Mouse (Mus musculus) forebrain, embryonic 11.5 days (tissue): ENCODE results near the gene Ccdc93. TPM values are rescaled to one million over a fixed set of nuclear protein-coding genes. Genes with fewer than 3 reads are reported as not detected.

ENCODE experiments used
- ATAC-seq: fragments of 200-750 bp; cut with Nextera tagmentation; replicated peaks from 2 replicates; pipeline ENCODE4 v1.8.0; 2017; ENCODE audit warnings: moderate TSS enrichment; ENCODE audit not compliant: low FRiP score
- DNase-seq: peaks from one replicate; pipeline ENCODE4 v3.0.0-alpha.2; 2017; ENCODE audit warnings: low spot score
- H3K27ac ChIP-seq: fragments of 300-500 bp; sonication (generic); 2 replicates; pipeline ENCODE4 v1.5.1; 2014; ENCODE audit warnings: low read depth, low read length
- H3K27me3 ChIP-seq: fragments of 300-500 bp; sonication (generic); 2 replicates; pipeline ENCODE4 v1.6.1; 2014; ENCODE audit warnings: mild to moderate bottlenecking, low read length, mixed read lengths; ENCODE audit not compliant: control insufficient read depth, insufficient read depth
- H3K36me3 ChIP-seq: fragments of 300-500 bp; sonication (generic); 2 replicates; pipeline ENCODE4 v1.6.1; 2014; ENCODE audit warnings: mild to moderate bottlenecking, low read length, moderate library complexity, mixed read lengths; ENCODE audit not compliant: control insufficient read depth, insufficient read depth
- H3K4me1 ChIP-seq: fragments of 300-500 bp; sonication (generic); replicated peaks from 2 replicates; pipeline ENCODE4 v1.6.1; 2014; ENCODE audit warnings: low read length, mixed read lengths; ENCODE audit not compliant: control insufficient read depth, insufficient read depth
- H3K4me2 ChIP-seq: fragments of 300-500 bp; sonication (generic); 2 replicates; pipeline ENCODE4 v1.6.1; 2014; ENCODE audit warnings: low read depth, mild to moderate bottlenecking, low read length, moderate library complexity, mixed read lengths; ENCODE audit not compliant: severe bottlenecking
- H3K4me3 ChIP-seq: fragments of 300-500 bp; sonication (generic); 2 replicates; pipeline ENCODE4 v1.5.1; 2014; ENCODE audit warnings: low read depth, low read length
- H3K9ac ChIP-seq: fragments of 300-500 bp; sonication (generic); 2 replicates; pipeline ENCODE4 v1.6.1; 2014; ENCODE audit warnings: low read length
- H3K9me3 ChIP-seq: fragments of 300-500 bp; sonication (generic); 2 replicates; pipeline ENCODE4 v1.6.1; 2016; ENCODE audit warnings: low read length, mixed read lengths; ENCODE audit not compliant: control insufficient read depth
- WGBS: fragments of 180-500 bp; shearing (Covaris S2); extraction: QIAGEN DNeasy Blood & Tissue Kit; methylation state at CpG from one replicate; pipeline ENCODE4 v1.1.7; 2014; 5-methylcytosine and 5-hydroxymethylcytosine counted together
- polyA plus RNA-seq: library from polyadenylated mRNA; unstranded; fragments of >200 nt; fragmentation: Nextera tagmentation; extraction: Ambion mirVana; gene quantifications from 2 replicates; pipeline ENCODE4 v1.2.1, GENCODE M21; 2014

The Ccdc93 gene
- polyA plus RNA-seq, 1 experiment from 2014 or later = 10.7 TPM

GRCm38 (mm10) chr1:121531439-121531838, 100.6 kb downstream of the Ccdc93 start:
- DNase-seq = no peak

GRCm38 (mm10) chr1:121540361-121540760, 109.5 kb downstream of the Ccdc93 start:
- WGBS = 73% methylated on average over 8 of the region's 8 CpGs
- no peak overlapping the region for H3K4me3 ChIP-seq
- no peak overlapping the region for H3K4me2 ChIP-seq
- H3K9ac ChIP-seq = no peak overlapping the region
- DNase-seq (no peak), ATAC-seq (no peak)
- no peaks in the 10 kb centered on the region for H3K36me3 ChIP-seq
- H3K27me3 ChIP-seq = no peaks in the 10 kb centered on the region
- no peak overlapping the region for H3K27ac ChIP-seq
- H3K4me1 ChIP-seq = no peaks in the 10 kb centered on the region
- H3K9me3 ChIP-seq = no peaks in the 10 kb centered on the region

More at GRCm38 (mm10) chr1:121531439-121531838, 100.6 kb downstream of the Ccdc93 start:
- Histone ChIP-seq H3K9ac (no peak overlapping the region), H3K4me2 (no peak overlapping the region), H3K4me3 (no peak overlapping the region), H3K27me3 (peaks cover 18% of the 10 kb centered on the region), H3K9me3 (no peaks in the 10 kb centered on the region), H3K4me1 (peaks cover 5% of the 10 kb centered on the region; the same call in 1 of the 2 replicates), H3K27ac (no peak overlapping the region), H3K36me3 (no peaks in the 10 kb centered on the region)
- 77% methylated on average over 7 of the region's 7 CpGs for WGBS
- no peak for ATAC-seq

- 80% methylated on average over 2 of the region's 2 CpGs for WGBS
- Histone ChIP-seq H3K4me2 (no peak overlapping the region), H3K36me3 (no peaks in the 10 kb centered on the region; the same call in 1 of the 2 replicates), H3K9me3 (no peaks in the 10 kb centered on the region), H3K4me3 (no peak overlapping the region), H3K4me1 (no peaks in the 10 kb centered on the region), H3K9ac (no peak overlapping the region), H3K27me3 (no peaks in the 10 kb centered on the region), H3K27ac (no peak overlapping the region)
- ATAC-seq = no peak
- no peak for DNase-seq
Observed at GRCm38 (mm10) chr1:121546844-121547243, 116.0 kb downstream of the Ccdc93 start.

- H3K27me3 ChIP-seq = no peaks in the 10 kb centered on the region
- no peaks in the 10 kb centered on the region for H3K4me1 ChIP-seq
- H3K9me3 ChIP-seq = no peaks in the 10 kb centered on the region
- DNase-seq = no peak
- 95% methylated on average over 4 of the region's 4 CpGs for WGBS
- no peak overlapping the region for H3K27ac ChIP-seq
- H3K36me3 ChIP-seq = no peaks in the 10 kb centered on the region; the same call in 1 of the 2 replicates
- no peak overlapping the region for H3K4me3 ChIP-seq
- ATAC-seq = no peak
- no peak overlapping the region for H3K4me2 ChIP-seq
- H3K9ac ChIP-seq = no peak overlapping the region
Observed at GRCm38 (mm10) chr1:121548667-121549066, 117.8 kb downstream of the Ccdc93 start.

GRCm38 (mm10) chr1:121549456-121549855, 118.6 kb downstream of the Ccdc93 start:
- H3K27me3 ChIP-seq = no peaks in the 10 kb centered on the region
- no peak overlapping the region for H3K27ac ChIP-seq
- peaks cover 4% of the 10 kb centered on the region for H3K36me3 ChIP-seq
- DNase-seq (no peak), ATAC-seq (no peak)
- H3K9me3 ChIP-seq = no peaks in the 10 kb centered on the region
- no peak overlapping the region for H3K4me2 ChIP-seq
- WGBS = 65% methylated on average over 4 of the region's 4 CpGs
- H3K4me1 ChIP-seq = no peaks in the 10 kb centered on the region
- no peak overlapping the region for H3K9ac ChIP-seq
- H3K4me3 ChIP-seq = no peak overlapping the region

GRCm38 (mm10) chr1:121550801-121551456, 120.1 kb downstream of the Ccdc93 start:
- peaks cover 4% of the 10 kb centered on the region for H3K36me3 ChIP-seq

GRCm38 (mm10) chr1:121551457-121551835, 120.6 kb downstream of the Ccdc93 start:
- no peak overlapping the region for H3K4me2 ChIP-seq
- peaks cover 5% of the 10 kb centered on the region for H3K36me3 ChIP-seq
- 93% methylated on average over 7 of the region's 7 CpGs for WGBS
- H3K9ac ChIP-seq = no peak overlapping the region
- H3K27ac ChIP-seq = no peak overlapping the region
- no peaks in the 10 kb centered on the region for H3K9me3 ChIP-seq
- DNase-seq (no peak), ATAC-seq (no peak)
- no peak overlapping the region for H3K4me3 ChIP-seq
- no peaks in the 10 kb centered on the region for H3K27me3 ChIP-seq
- no peaks in the 10 kb centered on the region for H3K4me1 ChIP-seq

More at GRCm38 (mm10) chr1:121550801-121551456, 120.1 kb downstream of the Ccdc93 start:
- H3K9me3 ChIP-seq = no peaks in the 10 kb centered on the region
- H3K4me1 ChIP-seq = no peaks in the 10 kb centered on the region
- no peak overlapping the region for H3K4me3 ChIP-seq
- ATAC-seq = no peak
- 88% methylated on average over 16 of the region's 16 CpGs for WGBS
- H3K27ac ChIP-seq = no peak overlapping the region
- H3K9ac ChIP-seq = no peak overlapping the region
- no peak overlapping the region for H3K4me2 ChIP-seq
- DNase-seq = no peak
- H3K27me3 ChIP-seq = no peaks in the 10 kb centered on the region
